Mouse (Mus musculus): ENCODE results near the gene Thoc5. TPM values are rescaled to one million over a fixed set of nuclear protein-coding genes. Genes with fewer than 3 reads are reported as not detected.
A peak's percentile ranks its signal among the peaks of the same experiment; 100 is the strongest.

Thoc5 gene
- total RNA-seq, 2 experiments from 2014 or later: 16.7 to 17.3 TPM

- peak; percentile 44 to 69 for DNase-seq
- intact Hi-C loops (cut with DNase I): no loop called here
These were observed 78.1 kb downstream of the Thoc5 start for GRCm38 (mm10) chr11:4972967-4973870.

GRCm38 (mm10) chr11:4973871-4974256 lies 78.7 kb downstream of the Thoc5 start:
- intact Hi-C loops (cut with DNase I): loop anchor here (2.0 kb wide), 1 partner anchor 57 kb away; no protein-coding TSS in a partner anchor
- DNase-seq: no peak

GRCm38 (mm10) chr11:4974376-4975122 lies 79.4 kb downstream of the Thoc5 start:
- intact Hi-C loops (cut with DNase I): loop anchor here (2.0 kb wide), 1 partner anchor 58 kb away; no protein-coding TSS in a partner anchor
- DNase-seq: no peak

GRCm38 (mm10) chr11:4975623-4976022 lies 80.5 kb downstream of the Thoc5 start:
- DNase-seq: peak; percentile 68 to 85
- intact Hi-C loops (cut with DNase I): loop anchor here (2.0 kb wide), 1 partner anchor 59 kb away; no protein-coding TSS in a partner anchor

Small RNAs within 50 kb of the gene (microRNA-seq; reads per million reads assigned to microRNA genes)
- 0.27 to 2.1 reads per million in 2 experiments for gene Mir6918

Other genes with a start within 250 kb of the Thoc5 start
- 1,000 to 10,000 TPM; 1,424 to 1,479 TPM for gene Uqcr10, start 191.0 kb upstream of the Thoc5 start, total RNA-seq (2021)
- gene Zmat5, start 190.6 kb upstream of the Thoc5 start, total RNA-seq (2021): 10 to 100 TPM; 21.0 to 22.6 TPM
- not detected for gene Cabp7, start 148.5 kb upstream of the Thoc5 start, total RNA-seq (2021)
- 10 to 100 TPM; 82.9 to 84.2 TPM for gene Nf2, start 45.8 kb upstream of the Thoc5 start, total RNA-seq (2021)
- 1 to 10 TPM; 2.1 to 2.2 TPM for gene Nipsnap1, start 21.4 kb upstream of the Thoc5 start, total RNA-seq (2021)
- under 1 TPM in 1 of 2 experiments, not detected in 1; 0.05 TPM for gene Nefh, start 52.7 kb downstream of the Thoc5 start, total RNA-seq (2021)
- 10 to 100 TPM; 48.9 to 51.7 TPM for gene Ap1b1, start 91.5 kb downstream of the Thoc5 start, total RNA-seq (2021)
- 1 to 10 TPM; 3.7 to 4.4 TPM for gene Rasl10a, start 162.8 kb downstream of the Thoc5 start, total RNA-seq (2021)
- 10 to 100 TPM; 17.8 to 18.7 TPM for gene Gas2l1, start 170.0 kb downstream of the Thoc5 start, total RNA-seq (2021)
- gene Rhbdd3, start 203.6 kb downstream of the Thoc5 start, total RNA-seq (2021): 10 to 100 TPM; 18.7 to 20.5 TPM
- 100 to 1,000 TPM; 119 to 131 TPM for gene Ewsr1, start 203.9 kb downstream of the Thoc5 start, total RNA-seq (2021)